Mouse (Mus musculus) embryo, embryonic 11.5 days (tissue): ENCODE data around the gene Gm13040.
"Not testable (repeated sequence)": the region's sequence is repeated elsewhere in the genome, so short reads cannot be mapped to it uniquely, and the experiment has no call there.

ENCODE experiments used
- DNase-seq: peaks from one replicate; pipeline ENCODE4 v3.0.0-alpha.2; 2012; ENCODE audit warnings: low read depth, low spot score

The Gm13040 gene

GRCm38 (mm10) chr4:143535654-143536053, at the start of gene Gm13040:
TSS of gene Gm13040 (plus strand) at chr4:143535954.
- not testable (repeated sequence) for DNase-seq

GRCm38 (mm10) chr4:143511043-143511442, 24.7 kb upstream of the Gm13040 start, which contains the start of gene Gm13043:
TSS of gene Gm13043 (plus strand) at chr4:143511343.
- DNase-seq = no peak

- not testable (repeated sequence) for DNase-seq
Observed at GRCm38 (mm10) chr4:143551400-143551799, 15.6 kb downstream of the Gm13040 start, which contains the start of the genes BC080695 and Gm13057. TSS of gene BC080695 (plus strand) at chr4:143551700. TSS of gene Gm13057 (plus strand) at chr4:143551709.
